Mouse (Mus musculus): ENCODE measurements around the gene Lpin3. TPM values are rescaled to one million over a fixed set of nuclear protein-coding genes. Genes with fewer than 3 reads are reported as not detected.

Lpin3 gene
- polyA plus RNA-seq (2014; fragmentation: Nextera tagmentation; extraction: Ambion mirVana), result 0.78 and 0.82 TPM in 2 replicates

DNA sequence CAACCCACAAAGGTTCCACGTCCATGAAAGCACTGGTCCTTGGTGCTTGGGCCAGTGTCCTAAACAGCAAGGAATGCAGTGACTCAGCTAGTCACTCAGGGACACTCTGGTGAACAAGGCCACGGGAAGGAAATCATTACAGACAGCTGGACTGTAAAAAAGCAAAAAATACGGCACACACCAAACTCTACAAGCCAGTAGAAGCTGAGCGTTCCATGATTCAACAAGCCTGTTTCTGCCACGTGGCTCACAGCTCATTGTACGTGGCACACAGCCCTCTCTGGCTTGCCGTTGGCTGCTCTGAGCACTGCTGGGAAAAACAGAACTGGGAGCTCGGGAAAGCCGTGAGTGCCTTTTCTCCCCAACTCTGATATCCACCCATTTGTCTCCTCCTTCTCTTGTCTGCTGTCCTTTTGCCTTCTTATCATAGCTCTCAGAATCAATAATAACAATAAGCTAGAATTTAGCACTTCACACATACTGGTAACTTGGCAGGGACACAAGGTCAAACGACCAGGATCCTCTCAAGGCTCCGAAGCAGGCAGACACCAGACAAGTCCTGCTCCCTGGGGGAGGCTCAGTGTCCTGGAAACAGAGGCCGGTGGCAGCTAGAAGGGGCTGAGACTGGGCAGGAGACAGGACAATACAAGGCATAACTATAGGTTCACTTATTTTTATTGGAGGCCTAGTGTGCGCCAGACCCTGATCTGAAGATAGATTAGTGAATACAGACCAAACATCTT lies at the start of gene Lpin3:
TSS of gene Lpin3 (plus strand) at position 218 of the 743 bp plus-strand sequence.
- ATAC-seq (ENCODE audit: insufficient number of reproducible peaks, insufficient read depth, low FRiP score, low read depth), result no peak
- Histone ChIP-seq H3K4me2 (ENCODE audit: low read length) (no peak within 1 kb of the TSS), H3K27ac (replicated peaks in 1 of 2; ENCODE audit: control insufficient read depth in 1 of 2, insufficient read depth in 1 of 2, low read depth in 2 of 2, low read length in 2 of 2) (no peak within 1 kb of the TSS), H3K4me3 (ENCODE audit: control insufficient read depth in 1 of 2, insufficient read depth in 1 of 2, low read depth in 1 of 2, low read length in 2 of 2) (no peak within 1 kb of the TSS), H3K9ac (ENCODE audit: low read length) (peak within 1 kb of the TSS; percentile 13; the same call in 1 of the 2 replicates), H3K27me3 (ENCODE audit: control insufficient read depth, insufficient read depth, low read length) (no peaks in the 10 kb centered on the region), H3K9me3 (ENCODE audit: control insufficient read depth, low read length) (peaks cover 4% of the 10 kb centered on the region), H3K36me3 (ENCODE audit: control insufficient read depth, insufficient read depth, low read length) (no peaks in the 10 kb centered on the region), H3K4me1 (ENCODE audit: control insufficient read depth in 2 of 2, insufficient read depth in 2 of 2, low read length in 2 of 2) (peaks cover 5 to 12% of the 10 kb centered on the region in 2 experiments)
- WGBS, result 40% methylated on average over 13 of the region's 13 CpGs

DNA sequence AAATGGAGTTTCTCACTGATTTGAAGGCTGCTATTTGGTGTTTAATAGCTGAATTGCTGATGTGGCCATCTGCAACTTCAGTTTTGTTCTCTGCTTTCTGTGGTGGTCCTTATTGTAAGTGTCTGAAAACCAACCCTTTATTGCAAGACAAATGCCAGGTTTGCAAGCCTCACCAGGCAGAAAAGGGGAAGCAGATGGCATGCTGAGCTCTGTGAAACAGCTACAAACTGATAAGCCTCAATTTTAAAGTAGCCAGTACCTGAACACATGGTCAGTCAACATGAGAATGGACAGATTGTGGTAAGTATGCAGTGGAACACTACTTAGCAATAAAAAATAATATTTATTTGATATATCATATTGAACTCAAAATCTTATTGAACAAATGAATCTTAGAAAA lies 39.6 kb upstream of the Lpin3 start:
- no peak overlapping the region for H3K4me3 ChIP-seq (ENCODE audit: control insufficient read depth in 1 of 2, insufficient read depth in 1 of 2, low read depth in 1 of 2, low read length in 2 of 2)
- H3K9me3 ChIP-seq (ENCODE audit: control insufficient read depth, low read length), result no peaks in the 10 kb centered on the region
- no peak overlapping the region for H3K4me2 ChIP-seq (ENCODE audit: low read length)
- H3K36me3 ChIP-seq (ENCODE audit: control insufficient read depth, insufficient read depth, low read length), result no peaks in the 10 kb centered on the region
- no peaks in the 10 kb centered on the region for H3K27me3 ChIP-seq (ENCODE audit: control insufficient read depth, insufficient read depth, low read length)
- ATAC-seq (ENCODE audit: insufficient number of reproducible peaks, insufficient read depth, low FRiP score, low read depth), result no peak
- no peak overlapping the region for H3K9ac ChIP-seq (ENCODE audit: low read length)
- no peak overlapping the region for H3K27ac ChIP-seq (replicated peaks in 1 of 2; ENCODE audit: control insufficient read depth in 1 of 2, insufficient read depth in 1 of 2, low read depth in 2 of 2, low read length in 2 of 2)
- no peaks in the 10 kb centered on the region for H3K4me1 ChIP-seq (ENCODE audit: control insufficient read depth in 2 of 2, insufficient read depth in 2 of 2, low read length in 2 of 2)

DNA sequence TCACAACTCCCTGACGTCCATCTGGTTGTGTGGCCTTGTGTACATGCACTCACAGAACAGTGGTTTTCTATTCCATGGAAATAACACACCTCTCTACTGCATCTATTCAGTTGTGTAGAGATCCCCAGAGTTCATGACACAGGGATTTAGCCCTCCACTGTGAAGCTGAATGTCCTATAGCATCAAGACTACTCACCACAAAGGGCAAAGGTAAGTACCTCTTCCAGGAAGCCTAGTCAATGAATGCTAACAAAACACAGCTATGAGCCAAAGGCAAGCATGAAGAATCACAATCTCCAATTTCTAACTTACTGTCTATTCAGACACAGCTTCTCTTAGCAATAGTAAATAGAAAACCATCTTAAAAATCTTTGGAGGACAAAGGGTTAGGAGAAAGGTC lies 32.8 kb upstream of the Lpin3 start:
- no peaks in the 10 kb centered on the region; a peak in 1 of 4 replicates for H3K4me1 ChIP-seq (ENCODE audit: control insufficient read depth in 2 of 2, insufficient read depth in 2 of 2, low read length in 2 of 2)
- no peak overlapping the region for H3K9ac ChIP-seq (ENCODE audit: low read length)
- no peaks in the 10 kb centered on the region for H3K27me3 ChIP-seq (ENCODE audit: control insufficient read depth, insufficient read depth, low read length)
- WGBS, result 75% methylated on average over 1 of the region's 1 CpGs
- no peak for ATAC-seq (ENCODE audit: insufficient number of reproducible peaks, insufficient read depth, low FRiP score, low read depth)
- no peaks in the 10 kb centered on the region for H3K36me3 ChIP-seq (ENCODE audit: control insufficient read depth, insufficient read depth, low read length)
- no peak overlapping the region for H3K27ac ChIP-seq (replicated peaks in 1 of 2; ENCODE audit: control insufficient read depth in 1 of 2, insufficient read depth in 1 of 2, low read depth in 2 of 2, low read length in 2 of 2)
- no peak overlapping the region for H3K4me3 ChIP-seq (ENCODE audit: control insufficient read depth in 1 of 2, insufficient read depth in 1 of 2, low read depth in 1 of 2, low read length in 2 of 2)
- H3K4me2 ChIP-seq (ENCODE audit: low read length), result no peak overlapping the region
- H3K9me3 ChIP-seq (ENCODE audit: control insufficient read depth, low read length), result no peaks in the 10 kb centered on the region

DNA sequence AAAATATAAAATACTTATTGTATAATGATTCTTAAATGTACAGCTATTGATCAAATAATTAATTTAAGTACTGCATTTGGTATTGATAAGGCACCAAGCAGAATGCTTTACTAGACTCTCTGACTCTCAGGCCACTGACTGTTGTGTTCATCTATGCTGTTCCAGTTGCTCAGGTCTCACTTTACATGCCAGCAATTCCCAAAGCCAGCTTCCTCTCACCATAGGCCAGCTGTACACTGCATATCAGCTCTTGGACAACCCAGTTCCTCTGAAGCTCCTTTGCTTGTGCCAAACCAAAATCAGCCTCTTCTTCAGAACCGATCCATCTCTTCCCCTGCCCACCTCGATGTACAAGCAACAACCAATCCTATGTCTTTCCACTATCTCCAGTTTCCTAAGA lies 32.3 kb upstream of the Lpin3 start:
- Histone ChIP-seq H3K27ac (replicated peaks in 1 of 2; ENCODE audit: control insufficient read depth in 1 of 2, insufficient read depth in 1 of 2, low read depth in 2 of 2, low read length in 2 of 2) (no peak overlapping the region), H3K36me3 (ENCODE audit: control insufficient read depth, insufficient read depth, low read length) (no peaks in the 10 kb centered on the region), H3K9ac (ENCODE audit: low read length) (no peak overlapping the region), H3K9me3 (ENCODE audit: control insufficient read depth, low read length) (no peaks in the 10 kb centered on the region), H3K4me2 (ENCODE audit: low read length) (no peak overlapping the region), H3K27me3 (ENCODE audit: control insufficient read depth, insufficient read depth, low read length) (no peaks in the 10 kb centered on the region), H3K4me1 (ENCODE audit: control insufficient read depth in 2 of 2, insufficient read depth in 2 of 2, low read length in 2 of 2) (no peaks in the 10 kb centered on the region; a peak in 1 of 4 replicates), H3K4me3 (ENCODE audit: control insufficient read depth in 1 of 2, insufficient read depth in 1 of 2, low read depth in 1 of 2, low read length in 2 of 2) (no peak overlapping the region)
- no peak for ATAC-seq (ENCODE audit: insufficient number of reproducible peaks, insufficient read depth, low FRiP score, low read depth)
- WGBS, result 75% methylated on average over 2 of the region's 2 CpGs

DNA sequence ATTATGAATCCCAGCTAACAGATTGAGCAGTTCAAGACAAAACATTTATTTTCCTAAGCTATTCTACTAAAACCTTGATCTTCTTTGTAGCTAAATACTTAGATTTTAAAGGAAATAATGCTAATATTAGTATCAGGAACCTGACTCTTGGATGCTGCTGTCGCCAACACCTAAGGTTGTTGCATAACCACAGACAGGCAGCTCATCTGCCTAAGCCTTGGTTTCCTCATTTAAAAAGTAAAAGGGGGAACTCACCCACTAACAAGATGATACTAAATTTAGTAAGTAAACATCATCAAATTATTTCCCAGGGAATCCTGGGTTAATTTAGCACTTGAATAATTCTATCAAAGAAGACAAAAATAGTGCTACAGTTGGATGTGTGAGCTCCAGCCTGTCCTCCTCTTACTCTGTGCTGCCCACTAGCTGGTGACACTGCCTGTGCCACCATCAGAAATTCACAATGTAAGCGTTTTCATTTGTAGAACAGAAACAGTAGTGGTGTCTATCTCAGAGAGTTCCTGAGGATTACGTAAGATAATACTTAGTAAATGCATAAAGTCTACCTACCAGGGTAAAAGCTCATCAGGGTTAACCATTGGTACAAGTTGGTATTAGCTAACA lies 30.7 kb upstream of the Lpin3 start:
- WGBS, result 79% methylated on average over 3 of the region's 3 CpGs
- no peaks in the 10 kb centered on the region for H3K27me3 ChIP-seq (ENCODE audit: control insufficient read depth, insufficient read depth, low read length)
- ATAC-seq (ENCODE audit: insufficient number of reproducible peaks, insufficient read depth, low FRiP score, low read depth), result no peak
- no peak overlapping the region for H3K4me2 ChIP-seq (ENCODE audit: low read length)
- H3K4me3 ChIP-seq (ENCODE audit: control insufficient read depth in 1 of 2, insufficient read depth in 1 of 2, low read depth in 1 of 2, low read length in 2 of 2), result no peak overlapping the region
- H3K9me3 ChIP-seq (ENCODE audit: control insufficient read depth, low read length), result no peaks in the 10 kb centered on the region
- no peak overlapping the region for H3K9ac ChIP-seq (ENCODE audit: low read length)
- no peaks in the 10 kb centered on the region; a peak in 1 of 4 replicates for H3K4me1 ChIP-seq (ENCODE audit: control insufficient read depth in 2 of 2, insufficient read depth in 2 of 2, low read length in 2 of 2)
- H3K27ac ChIP-seq (replicated peaks in 1 of 2; ENCODE audit: control insufficient read depth in 1 of 2, insufficient read depth in 1 of 2, low read depth in 2 of 2, low read length in 2 of 2), result no peak overlapping the region
- H3K36me3 ChIP-seq (ENCODE audit: control insufficient read depth, insufficient read depth, low read length), result no peaks in the 10 kb centered on the region

DNA sequence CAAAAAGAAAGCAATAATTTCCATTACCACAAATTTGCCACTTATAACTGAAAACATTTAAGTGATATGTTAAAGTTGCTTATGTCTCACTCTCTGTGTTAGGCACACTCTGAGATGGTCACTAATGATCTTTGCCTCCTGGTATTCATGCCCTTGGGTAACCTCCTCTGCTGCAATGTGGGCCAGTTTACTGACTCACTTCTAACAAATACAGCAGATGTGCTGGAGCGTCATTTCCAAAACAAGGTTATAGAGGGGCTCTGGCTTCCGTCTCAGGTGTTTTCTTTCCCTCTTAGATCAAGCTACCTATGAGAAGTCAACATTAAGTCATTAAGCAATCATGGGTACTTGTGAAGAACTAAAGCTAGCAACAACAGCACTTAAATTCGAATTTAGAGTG lies 30.1 kb upstream of the Lpin3 start:
- no peak overlapping the region for H3K9ac ChIP-seq (ENCODE audit: low read length)
- H3K27me3 ChIP-seq (ENCODE audit: control insufficient read depth, insufficient read depth, low read length), result no peaks in the 10 kb centered on the region
- H3K27ac ChIP-seq (replicated peaks in 1 of 2; ENCODE audit: control insufficient read depth in 1 of 2, insufficient read depth in 1 of 2, low read depth in 2 of 2, low read length in 2 of 2), result no peak overlapping the region
- H3K4me1 ChIP-seq (ENCODE audit: control insufficient read depth in 2 of 2, insufficient read depth in 2 of 2, low read length in 2 of 2), result no peaks in the 10 kb centered on the region; a peak in 1 of 4 replicates
- no peaks in the 10 kb centered on the region for H3K36me3 ChIP-seq (ENCODE audit: control insufficient read depth, insufficient read depth, low read length)
- H3K4me2 ChIP-seq (ENCODE audit: low read length), result no peak overlapping the region
- no peaks in the 10 kb centered on the region for H3K9me3 ChIP-seq (ENCODE audit: control insufficient read depth, low read length)
- ATAC-seq (ENCODE audit: insufficient number of reproducible peaks, insufficient read depth, low FRiP score, low read depth), result no peak
- 75% methylated on average over 3 of the region's 3 CpGs for WGBS
- H3K4me3 ChIP-seq (ENCODE audit: control insufficient read depth in 1 of 2, insufficient read depth in 1 of 2, low read depth in 1 of 2, low read length in 2 of 2), result no peak overlapping the region

DNA sequence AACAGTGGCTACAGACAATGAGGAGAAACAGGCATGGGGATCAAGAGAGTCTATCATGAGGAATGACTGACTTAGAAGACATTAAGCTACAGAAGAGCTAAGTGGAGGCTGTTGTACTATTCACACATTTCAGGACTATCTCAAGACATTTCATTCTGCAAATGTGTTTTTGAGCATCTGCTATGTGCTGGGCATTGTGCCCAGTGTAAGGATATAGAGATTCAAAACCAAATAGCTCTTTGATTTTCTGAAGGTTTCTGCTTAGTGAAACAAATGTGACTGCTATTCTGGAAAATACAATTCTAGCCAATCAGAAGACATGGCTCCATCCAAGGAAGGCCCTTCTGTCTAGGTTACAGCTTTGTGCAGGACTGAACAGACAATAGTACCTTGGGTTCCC lies 25.8 kb upstream of the Lpin3 start:
- H3K4me3 ChIP-seq (ENCODE audit: control insufficient read depth in 1 of 2, insufficient read depth in 1 of 2, low read depth in 1 of 2, low read length in 2 of 2), result no peak overlapping the region
- no peaks in the 10 kb centered on the region for H3K9me3 ChIP-seq (ENCODE audit: control insufficient read depth, low read length)
- ATAC-seq (ENCODE audit: insufficient number of reproducible peaks, insufficient read depth, low FRiP score, low read depth), result no peak

More for the DNA sequence above, 25.8 kb upstream of the Lpin3 start:
- Histone ChIP-seq H3K9ac (ENCODE audit: low read length) (no peak overlapping the region), H3K4me2 (ENCODE audit: low read length) (no peak overlapping the region), H3K36me3 (ENCODE audit: control insufficient read depth, insufficient read depth, low read length) (no peaks in the 10 kb centered on the region), H3K27ac (replicated peaks in 1 of 2; ENCODE audit: control insufficient read depth in 1 of 2, insufficient read depth in 1 of 2, low read depth in 2 of 2, low read length in 2 of 2) (no peak overlapping the region), H3K27me3 (ENCODE audit: control insufficient read depth, insufficient read depth, low read length) (no peaks in the 10 kb centered on the region), H3K4me1 (ENCODE audit: control insufficient read depth in 2 of 2, insufficient read depth in 2 of 2, low read length in 2 of 2) (peaks cover 0 to 5% of the 10 kb centered on the region in 2 experiments; a peak in 2 of 4 replicates)

All from heart, embryonic 14.5 days (tissue).